Mouse (Mus musculus) megakaryocyte progenitor cell, adult 5-6 weeks (primary cell): ENCODE results near the gene Sh3yl1. TPM values are rescaled to one million over a fixed set of nuclear protein-coding genes. Genes with fewer than 3 reads are reported as not detected.

Source experiments
- ATAC-seq: replicated peaks from 2 replicates; pipeline ENCODE4 v1.8.0; 2016; ENCODE audit warnings: mild to moderate bottlenecking, moderate TSS enrichment, inconsistent platforms; ENCODE audit not compliant: poor library complexity
- total RNA-seq, 2 experiments: library from RNA; stranded (forward) in 1 of 2; stranded (reverse) in 1 of 2; fragments of 157-497, 149-512 nt in 1 of 2; fragments of 200-1000 nt in 1 of 2; gene quantifications; 2 replicates each; pipeline versions ENCODE4 v1.2.3 to v1.2.4; 2015 to 2017

Sh3yl1 gene
- total RNA-seq, 2 experiments from 2014 or later, result 0.12 to 1.8 TPM

DNA sequence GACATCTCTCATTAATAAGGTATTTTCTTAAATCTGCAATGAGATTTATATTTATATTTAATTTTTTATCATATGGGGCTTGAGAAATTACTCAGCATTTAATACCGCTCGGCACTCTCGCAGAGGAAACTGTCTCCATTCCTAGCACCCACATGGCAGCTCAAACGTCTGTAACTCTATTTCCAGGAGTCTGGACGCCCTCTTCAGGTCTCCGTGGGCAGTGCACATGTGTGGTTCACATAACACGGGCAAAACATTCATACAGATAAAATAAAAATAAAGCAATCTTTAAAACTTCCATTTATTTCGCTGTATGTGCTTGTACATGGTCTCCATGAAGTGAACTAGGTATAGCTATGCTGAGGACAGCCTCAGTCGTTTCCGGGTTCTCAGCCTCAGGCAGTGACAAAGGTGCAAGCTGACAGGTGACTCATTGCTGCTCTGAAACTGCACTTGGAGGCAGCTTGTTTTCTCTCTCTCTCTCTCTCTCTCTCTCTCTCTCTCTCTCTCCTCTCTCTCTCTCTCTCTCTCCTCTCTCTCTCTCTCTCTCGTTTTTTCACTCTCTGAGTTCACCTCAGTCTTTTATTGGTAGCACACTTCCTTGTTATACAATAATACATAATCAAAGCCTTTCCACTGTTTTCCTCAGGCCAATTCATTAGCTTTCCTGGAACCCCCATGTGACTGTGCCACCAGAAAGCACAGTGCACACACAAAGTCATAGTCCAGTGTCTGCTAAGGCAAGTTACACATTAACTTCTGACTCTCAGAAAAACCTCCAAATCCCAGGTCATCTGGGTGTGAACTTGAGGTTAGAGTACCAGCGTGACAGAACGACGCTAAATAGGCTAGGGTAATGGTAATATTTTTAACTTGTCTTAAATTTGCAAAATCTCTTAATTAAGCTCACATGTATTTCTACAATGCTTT is 31.9 kb downstream of the Sh3yl1 start:
- ATAC-seq, result no peak

DNA sequence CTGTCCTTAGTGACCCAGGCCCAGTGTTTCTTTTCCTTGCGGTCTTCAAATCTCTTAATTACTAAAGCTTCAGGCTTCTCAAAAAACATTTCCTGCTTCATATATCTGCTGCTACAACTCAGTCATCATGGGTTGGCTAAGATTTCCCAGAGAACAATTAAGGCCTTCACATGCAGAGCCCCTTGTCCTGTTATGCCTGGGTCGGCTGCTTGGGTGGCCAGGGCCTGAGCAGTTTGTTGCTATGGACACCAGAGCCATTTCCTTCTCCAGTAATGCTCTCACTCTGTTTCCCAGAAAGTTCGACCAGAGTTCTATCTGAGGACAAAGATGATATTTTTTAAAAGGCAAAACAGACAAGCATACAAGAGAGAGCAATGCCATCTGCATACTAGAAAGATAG is 32.7 kb downstream of the Sh3yl1 start:
- ATAC-seq, result no peak

DNA sequence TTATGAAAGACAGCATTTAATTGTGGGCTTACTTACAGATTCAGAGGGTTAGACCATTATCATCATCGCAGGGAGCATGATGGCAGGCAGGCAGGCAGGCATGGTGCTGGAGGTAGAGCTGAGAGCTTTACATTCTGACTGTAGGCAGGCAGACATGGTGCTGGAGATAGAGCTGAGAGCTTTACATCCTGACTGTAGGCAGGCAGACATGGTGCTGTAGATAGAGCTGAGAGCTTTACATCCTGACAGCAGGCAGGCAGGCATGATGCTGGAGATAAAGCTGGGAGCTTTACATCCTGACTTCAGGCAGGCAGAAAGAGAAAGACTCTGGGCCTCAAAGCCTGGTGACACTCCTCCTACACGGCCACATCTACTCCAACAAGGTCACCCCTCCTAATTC is 59.2 kb downstream of the Sh3yl1 start:
- ATAC-seq, result no peak

DNA sequence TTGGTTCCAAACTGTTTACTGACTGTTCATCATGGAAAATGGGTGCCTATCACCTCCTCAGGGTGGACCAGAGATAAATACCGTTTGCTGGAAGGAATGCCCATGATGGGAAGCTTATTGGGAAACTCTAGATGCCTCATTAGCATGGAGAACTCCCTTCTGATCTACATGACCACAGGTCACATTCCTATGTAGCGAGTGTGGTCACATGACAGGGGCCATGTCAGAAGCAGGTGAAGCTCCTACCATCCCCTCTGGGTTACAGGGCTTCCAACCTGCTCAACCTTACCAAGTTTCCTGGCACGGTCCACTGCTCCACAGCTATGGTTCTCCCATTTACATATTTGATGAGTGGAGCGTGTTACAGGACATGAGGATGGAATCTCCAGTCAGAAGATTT is 92.3 kb downstream of the Sh3yl1 start:
- no peak for ATAC-seq

DNA sequence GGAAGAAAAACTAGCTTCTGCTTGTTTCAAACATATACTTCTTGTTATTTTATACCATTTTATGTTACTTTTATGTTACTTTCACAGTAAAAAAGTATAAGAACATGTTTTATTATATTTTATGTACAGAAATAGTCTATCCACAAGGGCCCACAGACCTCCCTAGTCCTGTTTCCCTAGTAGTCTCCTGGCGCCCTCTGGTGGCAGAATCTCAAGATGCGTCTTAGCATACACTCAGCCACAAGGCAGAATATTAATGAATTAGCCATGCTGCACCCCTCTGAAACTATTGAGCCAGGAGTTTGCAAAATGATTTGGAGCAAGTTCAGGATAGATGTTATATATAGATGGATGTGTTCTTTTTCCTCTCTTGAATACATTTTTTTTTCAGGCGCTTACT is 93.5 kb downstream of the Sh3yl1 start:
- peak; percentile 93 for ATAC-seq

DNA sequence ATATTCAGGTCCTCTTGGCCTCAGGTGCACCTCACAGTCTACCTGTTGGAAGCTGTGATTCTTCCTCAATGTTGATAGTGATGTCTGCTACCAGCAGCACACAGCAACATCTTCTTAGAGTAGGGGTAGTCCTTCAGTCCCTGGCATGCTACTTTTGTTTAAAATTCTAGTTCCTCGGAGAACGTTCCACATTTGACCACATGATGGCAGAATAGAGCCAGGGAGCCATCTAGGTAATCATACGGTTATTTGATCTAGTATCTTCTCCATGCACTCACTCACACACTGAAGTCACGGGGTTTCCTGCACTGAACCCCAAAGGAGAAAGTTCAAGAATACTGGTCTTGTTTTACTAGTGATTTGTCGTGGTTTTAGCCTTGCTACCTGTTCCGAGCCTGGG is 96.7 kb downstream of the Sh3yl1 start:
- ATAC-seq, result peak; percentile 87

Other genes starting within 250 kb of the Sh3yl1 start
- gene Alkal2, start 27.3 kb upstream of the Sh3yl1 start, total RNA-seq (2015), result not detected in 2 replicates
- not detected in 2 replicates for gene Alkal2, start 27.3 kb upstream of the Sh3yl1 start, total RNA-seq (2017)
- 58.3 and 68.8 TPM in 2 replicates for gene Acp1, start 79 bp upstream of the Sh3yl1 start, total RNA-seq (2015)
- 80.0 and 85.9 TPM in 2 replicates for gene Acp1, start 79 bp upstream of the Sh3yl1 start, total RNA-seq (2017)
- gene Fam110c, start 162.2 kb downstream of the Sh3yl1 start, total RNA-seq (2015), result 0.05 and 0.64 TPM in 2 replicates
- gene Fam110c, start 162.2 kb downstream of the Sh3yl1 start, total RNA-seq (2017), result 0.07 and 0.08 TPM in 2 replicates